Mouse (Mus musculus) stomach, embryonic 16.5 days (tissue): ENCODE measurements at regions not wholly inside any gene's neighbourhood (a gene's known extent, or its start where the extent isn't known, plus 50 kb on each side); places are given as distances from the start of the nearest gene placed in this dataset.

Source experiments
- ATAC-seq: fragments of 200-750 bp; cut with Nextera tagmentation; 2 replicates; pipeline ENCODE4 v1.8.0; 2017; ENCODE audit warnings: moderate number of reproducible peaks, moderate TSS enrichment; ENCODE audit not compliant: insufficient read depth, low FRiP score
- H3K27ac ChIP-seq: fragments of 300-500 bp; sonication (generic); 2 replicates; pipeline ENCODE4 v1.5.1; 2014; ENCODE audit warnings: low read length
- H3K27me3 ChIP-seq: fragments of 300-500 bp; sonication (generic); 2 replicates; pipeline ENCODE4 v1.6.1; 2014; ENCODE audit warnings: low read length, control low read depth, mixed read lengths; ENCODE audit not compliant: control insufficient read depth, insufficient read depth
- H3K36me3 ChIP-seq: fragments of 300-500 bp; sonication (generic); 2 replicates; pipeline ENCODE4 v1.6.1; 2014; ENCODE audit warnings: low read length; ENCODE audit not compliant: control insufficient read depth, insufficient read depth
- H3K4me1 ChIP-seq: fragments of 300-500 bp; sonication (generic); 2 replicates; pipeline ENCODE4 v1.6.1; 2014; ENCODE audit warnings: low read length, control low read depth, mixed read lengths; ENCODE audit not compliant: control insufficient read depth, insufficient read depth
- H3K4me2 ChIP-seq: fragments of 300-500 bp; sonication (generic); 2 replicates; pipeline ENCODE4 v1.6.1; 2014; ENCODE audit warnings: low read depth, low read length, mixed read lengths
- H3K4me3 ChIP-seq: fragments of 300-500 bp; sonication (generic); replicated peaks from 2 replicates; pipeline ENCODE4 v1.5.1; 2014; ENCODE audit warnings: mild to moderate bottlenecking, low read length
- H3K9ac ChIP-seq: fragments of 300-500 bp; sonication (generic); 2 replicates; pipeline ENCODE4 v1.6.1; 2014; ENCODE audit warnings: low read length
- H3K9me3 ChIP-seq: fragments of 300-500 bp; sonication (generic); replicated peaks from 2 replicates; pipeline ENCODE4 v1.6.1; 2016; ENCODE audit warnings: low read length, control low read depth; ENCODE audit not compliant: control insufficient read depth
- WGBS: fragments of 180-500 bp; shearing (Covaris S2); extraction: QIAGEN DNeasy Blood & Tissue Kit; methylation state at CpG from one replicate; pipeline ENCODE4 v1.1.7; 2014; 5-methylcytosine and 5-hydroxymethylcytosine counted together

DNA sequence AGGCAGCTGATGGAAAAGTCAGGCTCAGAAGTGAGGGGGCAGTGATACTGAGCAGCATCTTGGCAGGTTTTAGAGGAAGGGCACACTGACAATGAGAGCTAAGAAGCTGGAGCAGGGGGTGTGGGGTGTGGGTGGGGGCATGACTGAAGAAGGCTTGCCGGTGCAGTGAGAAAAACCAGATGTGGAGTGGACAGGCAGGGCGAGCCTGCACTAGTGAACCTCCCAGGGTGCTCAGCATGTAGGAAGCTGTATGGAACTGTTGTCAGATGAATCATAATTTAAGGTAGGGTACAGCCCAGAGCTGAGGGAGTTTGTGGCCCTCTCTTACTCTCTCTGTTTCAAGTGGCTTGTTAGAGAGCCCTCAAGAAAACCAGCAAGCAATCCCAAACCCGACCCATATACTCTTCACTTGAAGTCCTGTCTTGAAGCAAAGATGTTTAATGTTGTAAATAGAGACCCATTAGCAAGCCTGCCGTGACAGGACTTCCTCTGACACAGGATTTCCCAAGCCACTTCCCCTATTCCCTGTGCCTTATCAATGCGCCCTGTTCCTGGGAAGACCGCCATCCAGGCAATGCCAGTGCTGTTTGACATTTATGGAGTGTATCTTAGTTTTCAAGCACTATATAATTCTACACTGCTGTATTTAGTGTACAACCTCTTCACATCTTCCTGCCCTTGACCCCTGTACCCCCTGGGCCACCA is 90.4 kb upstream of the Npvf start:
- no peak overlapping the region for H3K4me3 ChIP-seq
- WGBS, result 49% methylated on average over 6 of the region's 6 CpGs

DNA sequence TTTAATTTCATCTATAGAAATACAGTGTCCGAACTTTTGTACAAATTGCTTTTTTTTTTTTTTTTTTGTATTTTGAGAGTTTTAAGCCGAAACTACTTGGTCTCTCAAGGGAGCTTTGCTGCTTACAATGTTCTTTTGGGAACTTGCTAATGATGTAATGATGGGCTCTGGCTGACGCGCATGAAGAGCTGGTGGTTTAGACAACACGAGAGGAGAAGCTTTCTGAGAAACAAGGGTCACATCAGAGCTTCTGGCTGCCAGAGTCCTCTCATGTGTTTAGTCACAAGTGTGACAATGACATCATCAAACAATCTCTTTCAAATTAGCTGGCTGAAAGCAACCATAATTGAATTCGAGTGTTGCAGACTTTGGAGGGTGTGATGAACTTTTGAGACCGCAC is 98.9 kb upstream of the Npvf start:
- H3K4me3 ChIP-seq, result no peak overlapping the region
- H3K36me3 ChIP-seq, result no peaks in the 10 kb centered on the region
- H3K9ac ChIP-seq, result no peak overlapping the region
- no peak overlapping the region for H3K27ac ChIP-seq
- no peak for ATAC-seq
- H3K4me2 ChIP-seq, result no peak overlapping the region
- no peaks in the 10 kb centered on the region for H3K9me3 ChIP-seq
- H3K27me3 ChIP-seq, result no peaks in the 10 kb centered on the region
- 79% methylated on average over 7 of the region's 7 CpGs for WGBS
- H3K4me1 ChIP-seq, result no peaks in the 10 kb centered on the region

More for the DNA sequence above, 90.4 kb upstream of the Npvf start:
- H3K36me3 ChIP-seq, result no peaks in the 10 kb centered on the region
- H3K9ac ChIP-seq, result no peak overlapping the region; the same call in 1 of the 2 replicates
- H3K4me1 ChIP-seq, result peaks cover 9% of the 10 kb centered on the region
- no peaks in the 10 kb centered on the region for H3K9me3 ChIP-seq
- no peak overlapping the region for H3K4me2 ChIP-seq
- H3K27ac ChIP-seq, result peak overlapping the region; percentile 27; the same call in 1 of the 2 replicates
- peak; percentile 50; the same call in 1 of the 2 replicates for ATAC-seq
- H3K27me3 ChIP-seq, result no peaks in the 10 kb centered on the region

DNA sequence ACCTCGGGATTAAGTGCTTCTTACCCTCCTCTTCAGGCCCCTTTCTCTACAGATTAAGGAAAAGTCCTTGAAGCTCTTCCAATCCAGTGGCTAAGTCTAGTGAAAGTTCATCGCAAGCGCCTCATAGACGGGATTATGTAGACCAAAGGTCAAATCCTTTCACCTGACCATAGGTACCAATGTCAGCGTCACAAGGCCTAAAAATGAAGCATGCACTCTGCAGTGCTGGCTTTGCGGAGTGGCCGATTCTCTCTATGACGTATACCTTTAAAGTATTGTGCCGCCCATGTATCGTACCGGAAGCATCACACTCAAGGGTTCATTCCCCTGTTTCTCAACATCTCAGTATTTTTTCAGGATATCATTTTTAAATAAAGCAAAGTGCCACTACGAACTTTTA is 100.5 kb upstream of the Npvf start:
- no peak for ATAC-seq
- Histone ChIP-seq H3K27me3 (no peaks in the 10 kb centered on the region), H3K36me3 (no peaks in the 10 kb centered on the region), H3K9ac (no peak overlapping the region), H3K27ac (no peak overlapping the region), H3K4me2 (no peak overlapping the region), H3K4me1 (no peaks in the 10 kb centered on the region), H3K9me3 (no peaks in the 10 kb centered on the region), H3K4me3 (no peak overlapping the region)
- 92% methylated on average over 12 of the region's 12 CpGs for WGBS

DNA sequence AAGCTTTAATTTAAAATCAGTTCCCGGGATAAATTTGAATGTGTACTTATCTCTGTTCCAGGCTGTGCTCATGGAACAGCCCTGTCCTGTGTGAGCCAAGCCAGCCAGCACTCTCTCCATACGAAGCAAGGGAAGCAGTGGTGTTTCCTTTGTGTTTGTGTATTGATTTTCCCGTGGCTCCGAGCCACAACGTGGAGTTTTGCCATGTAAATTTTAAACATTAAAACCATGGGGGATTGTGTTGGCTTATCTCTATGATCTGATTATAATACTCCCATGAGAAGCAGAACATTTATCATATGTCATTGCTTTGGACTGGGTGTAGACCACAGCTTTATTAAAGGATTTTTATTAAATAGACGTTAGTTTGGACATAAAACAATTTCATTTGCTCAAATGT is 106.1 kb upstream of the Npvf start:
- H3K4me3 ChIP-seq, result no peak overlapping the region
- no peaks in the 10 kb centered on the region for H3K4me1 ChIP-seq
- WGBS, result 33% methylated on average over 6 of the region's 6 CpGs
- no peak overlapping the region for H3K27ac ChIP-seq
- ATAC-seq, result no peak
- H3K27me3 ChIP-seq, result no peaks in the 10 kb centered on the region
- no peaks in the 10 kb centered on the region for H3K36me3 ChIP-seq
- H3K9ac ChIP-seq, result no peak overlapping the region
- H3K4me2 ChIP-seq, result no peak overlapping the region
- H3K9me3 ChIP-seq, result no peaks in the 10 kb centered on the region

DNA sequence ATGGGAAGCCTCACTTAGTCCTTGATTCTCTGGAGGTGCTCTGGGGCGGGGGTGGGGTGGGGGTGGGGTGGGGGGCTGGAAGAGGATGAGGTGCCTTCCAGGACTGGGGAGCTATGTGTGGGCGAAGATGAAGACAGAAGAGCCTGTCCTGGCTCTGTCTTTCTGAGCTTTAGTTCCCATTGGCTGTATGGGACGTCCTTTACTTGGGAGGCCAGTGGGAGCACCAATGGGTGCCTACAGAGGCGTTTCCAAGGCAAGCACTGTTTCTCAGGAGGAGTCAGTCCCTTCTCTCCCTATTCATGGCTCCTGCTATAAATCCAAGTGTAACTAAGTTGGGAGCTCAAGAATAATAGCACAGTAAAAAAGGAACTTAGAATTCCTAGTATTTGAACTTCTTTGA is 108.9 kb upstream of the Npvf start:
- H3K27me3 ChIP-seq, result no peaks in the 10 kb centered on the region
- no peaks in the 10 kb centered on the region for H3K36me3 ChIP-seq
- H3K4me3 ChIP-seq, result no peak overlapping the region
- no peak overlapping the region for H3K4me2 ChIP-seq
- no peak overlapping the region for H3K9ac ChIP-seq
- no peak overlapping the region for H3K27ac ChIP-seq
- H3K4me1 ChIP-seq, result no peaks in the 10 kb centered on the region
- 62% methylated on average over 4 of the region's 4 CpGs for WGBS
- ATAC-seq, result no peak
- H3K9me3 ChIP-seq, result no peaks in the 10 kb centered on the region

DNA sequence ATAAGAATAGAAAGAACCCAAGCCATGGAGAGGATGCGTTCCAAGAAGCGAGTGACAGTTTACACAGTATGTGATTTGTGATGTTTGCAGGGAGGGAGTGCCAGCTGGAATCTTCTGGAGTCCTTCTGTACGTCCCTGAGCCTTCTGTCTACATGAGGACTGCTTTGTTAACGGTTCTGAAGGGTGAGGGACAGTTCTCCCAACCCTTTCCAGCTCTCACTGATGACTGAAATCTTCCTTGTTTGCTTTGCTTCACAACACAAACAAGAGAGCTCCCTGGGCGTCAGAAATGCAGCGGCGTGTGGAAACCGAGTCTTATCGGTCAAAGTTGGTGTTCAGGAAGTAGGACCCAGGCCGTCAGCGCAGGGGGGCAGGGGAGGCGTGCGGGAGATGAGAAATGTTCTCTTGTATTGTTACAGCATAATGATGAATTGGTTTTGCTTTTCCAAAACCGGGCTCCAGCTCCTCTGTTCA is 112.2 kb upstream of the Npvf start:
- Histone ChIP-seq H3K4me2 (no peak overlapping the region), H3K36me3 (no peaks in the 10 kb centered on the region), H3K4me3 (no peak overlapping the region), H3K4me1 (no peaks in the 10 kb centered on the region), H3K27me3 (no peaks in the 10 kb centered on the region), H3K9ac (0 out of 2 replicates have a peak overlapping the region, but pooled peaks have one; percentile 18), H3K27ac (no peak overlapping the region), H3K9me3 (no peaks in the 10 kb centered on the region)
- no peak for ATAC-seq
- WGBS, result 35% methylated on average over 14 of the region's 14 CpGs

DNA sequence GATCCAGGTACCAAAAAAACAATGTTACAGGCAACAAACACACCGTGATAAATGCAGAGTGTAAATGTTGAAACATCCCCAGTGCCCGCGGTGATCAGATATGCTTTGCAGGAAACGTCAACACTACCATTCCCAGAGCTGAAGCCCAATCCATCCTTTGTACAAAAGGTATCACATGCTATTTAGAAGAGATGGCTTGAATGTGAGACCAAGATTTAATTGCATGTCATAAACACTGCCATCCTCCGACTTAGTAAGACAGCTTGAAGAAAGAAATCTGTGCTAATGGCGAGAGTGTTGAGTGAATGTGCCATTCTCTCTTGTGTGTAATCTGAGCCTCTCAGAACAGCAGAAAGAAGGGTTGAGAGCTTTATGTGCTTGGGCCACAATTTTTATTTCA is 112.9 kb upstream of the Npvf start:
- Histone ChIP-seq H3K9ac (no peak overlapping the region), H3K4me2 (no peak overlapping the region), H3K4me3 (no peak overlapping the region), H3K9me3 (no peaks in the 10 kb centered on the region), H3K36me3 (no peaks in the 10 kb centered on the region), H3K27me3 (no peaks in the 10 kb centered on the region), H3K27ac (no peak overlapping the region), H3K4me1 (no peaks in the 10 kb centered on the region)
- no peak for ATAC-seq
- WGBS, result 49% methylated on average over 6 of the region's 6 CpGs

DNA sequence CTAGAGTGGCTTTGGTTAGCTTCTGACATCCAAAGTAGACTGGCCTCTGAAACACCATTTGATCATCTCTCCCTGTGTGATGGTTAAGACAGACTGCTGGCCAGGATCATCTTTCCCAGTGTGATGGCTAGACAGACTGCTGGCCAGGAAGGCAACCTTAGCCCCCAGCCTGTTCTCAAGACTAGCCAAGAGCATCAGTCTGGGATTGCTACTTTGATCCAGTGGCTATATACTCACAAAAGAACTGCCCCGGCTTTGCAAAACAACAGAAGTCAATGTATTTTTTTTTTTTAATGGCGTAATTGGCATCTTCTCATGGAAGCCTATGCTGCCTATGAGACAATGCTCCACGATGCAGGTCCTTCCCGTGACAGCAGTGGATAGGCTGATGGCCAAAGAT is 113.6 kb upstream of the Npvf start:
- ATAC-seq, result no peak
- Histone ChIP-seq H3K27ac (no peak overlapping the region), H3K36me3 (no peaks in the 10 kb centered on the region), H3K9ac (no peak overlapping the region), H3K27me3 (no peaks in the 10 kb centered on the region), H3K9me3 (no peaks in the 10 kb centered on the region), H3K4me1 (no peaks in the 10 kb centered on the region), H3K4me2 (no peak overlapping the region), H3K4me3 (no peak overlapping the region)
- 89% methylated on average over 4 of the region's 4 CpGs for WGBS

DNA sequence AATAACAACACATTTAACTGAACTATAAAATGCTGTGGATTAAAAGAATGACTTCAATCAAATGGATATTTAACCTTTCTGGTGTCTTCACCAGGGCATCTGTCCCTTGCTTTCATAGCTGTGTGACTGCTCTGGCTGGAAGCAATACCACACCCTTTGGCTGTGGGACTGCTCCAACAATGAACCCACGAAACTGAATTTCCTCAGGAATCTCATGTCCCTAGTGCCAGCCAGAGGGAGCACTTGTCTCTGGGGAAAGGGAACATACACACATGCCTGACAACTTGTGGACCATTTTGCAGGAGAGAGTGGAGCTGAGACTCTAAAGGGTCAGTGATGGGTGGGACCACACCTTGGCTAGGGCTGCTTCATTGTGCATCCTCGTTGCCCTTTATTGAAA is 114.9 kb upstream of the Npvf start:
- no peak overlapping the region for H3K4me3 ChIP-seq
- no peaks in the 10 kb centered on the region for H3K36me3 ChIP-seq
- H3K27me3 ChIP-seq, result no peaks in the 10 kb centered on the region
- no peaks in the 10 kb centered on the region for H3K4me1 ChIP-seq
- WGBS, result 72% methylated on average over 2 of the region's 2 CpGs
- no peak for ATAC-seq
- H3K9me3 ChIP-seq, result no peaks in the 10 kb centered on the region
- H3K27ac ChIP-seq, result no peak overlapping the region
- H3K4me2 ChIP-seq, result no peak overlapping the region
- H3K9ac ChIP-seq, result no peak overlapping the region
